Mouse (Mus musculus): ENCODE measurements at regions not wholly inside any gene's neighbourhood (a gene's known extent, or its start where the extent isn't known, plus 50 kb on each side); places are given as distances from the start of the nearest gene placed in this dataset.

DNA sequence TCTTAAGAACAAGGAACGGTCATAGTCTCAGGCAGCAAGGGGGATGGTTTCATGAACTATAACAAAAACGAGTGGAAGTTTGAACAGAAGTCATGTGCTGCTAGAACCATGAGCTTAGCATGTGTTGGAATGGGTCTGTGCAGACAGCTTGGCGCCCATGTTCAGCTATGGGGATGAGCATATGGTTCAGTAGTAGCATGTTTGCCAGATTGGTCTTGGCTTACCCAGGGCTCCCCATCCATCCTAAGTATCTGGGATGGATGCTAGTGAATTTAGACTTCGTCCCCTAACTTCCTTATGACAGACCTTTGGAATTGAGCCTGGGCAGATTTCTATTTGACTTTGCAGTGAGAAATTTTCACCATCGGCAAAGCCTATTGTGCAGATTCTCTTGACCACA is 634.9 kb upstream of the Tmem132c start:
- in situ Hi-C loops (cut with MboI; ENCODE audit: low pct_ligation_motif_present, low pct_unique_long_range_greater_than_20kb, low sequenced_read_pairs) (no loop called here), dilution Hi-C loops (cut with MboI; ENCODE audit: extremely low pct_ligation_motif_present, extremely low pct_unique_long_range_greater_than_20kb, low sequenced_read_pairs) (no loop called here)
- DNase-seq (ENCODE audit: extremely low read depth) = no peak
- TF ChIP-seq UBTF (IDR thresholded peaks at IDR 0.05; ENCODE audit: low read depth, low read length) (no peak), PAX5 (IDR thresholded peaks at IDR 0.05; ENCODE audit: low read length) (no peak), USF1 (IDR thresholded peaks at IDR 0.05; ENCODE audit: low read depth, low read length) (no peak), CHD2 (IDR thresholded peaks at IDR 0.05; ENCODE audit: low read length) (no peak), EP300 (IDR thresholded peaks at IDR 0.05; ENCODE audit: low read length) (no peak), USF2 (conservative IDR thresholded peaks at IDR 0.05; ENCODE audit: low read depth, low read length) (no peak), BHLHE40 (IDR thresholded peaks at IDR 0.05; ENCODE audit: low read depth, low read length) (no peak), JUN (IDR thresholded peaks at IDR 0.05; ENCODE audit: insufficient read depth, low read depth, low read length) (no peak), IRF4 (IDR thresholded peaks at IDR 0.05; ENCODE audit: low read depth, low read length) (no peak), MEF2A (IDR thresholded peaks at IDR 0.05; ENCODE audit: borderline replicate concordance, low read depth, low read length) (no peak)
- Histone ChIP-seq H3K27me3 (replicated peaks) (no peaks in the 10 kb centered on the region), H3K4me1 (ENCODE audit: control insufficient read depth in 1 of 2, insufficient read depth in 2 of 2) (no peaks in the 10 kb centered on the region), H3K36me3 (replicated peaks in 1 of 2; ENCODE audit: control insufficient read depth in 1 of 2, insufficient read depth in 1 of 2, low read length in 1 of 2) (no peaks in the 10 kb centered on the region), H3K27ac (ENCODE audit: insufficient read depth, low read depth) (no peak overlapping the region), H3K4me3 (replicated peaks in 1 of 3; ENCODE audit: low read depth in 2 of 3, low read length in 2 of 3, poor library complexity in 1 of 3) (no peak overlapping the region), H3K4me2 (ENCODE audit: insufficient read depth, low read depth, poor library complexity, severe bottlenecking) (no peak overlapping the region), H3K79me2 (replicated peaks; ENCODE audit: control insufficient read depth, extremely low read depth, insufficient read depth, poor library complexity, severe bottlenecking) (no peaks in the 10 kb centered on the region), H3K9me3 (replicated peaks; ENCODE audit: low read length) (peaks cover 73% of the 10 kb centered on the region), H3K9ac (ENCODE audit: insufficient read depth, low read depth) (no peak overlapping the region)

GRCm38 (mm10) chr5:126612571-126612970 is 629.0 kb upstream of the Tmem132c start:
- no peaks in the 10 kb centered on the region for H3K79me2 ChIP-seq (replicated peaks; ENCODE audit: control insufficient read depth, extremely low read depth, insufficient read depth, poor library complexity, severe bottlenecking)
- no peak overlapping the region for H3K9ac ChIP-seq (ENCODE audit: insufficient read depth, low read depth)
- H3K4me1 ChIP-seq (ENCODE audit: control insufficient read depth in 1 of 2, insufficient read depth in 2 of 2) = no peaks in the 10 kb centered on the region
- no peaks in the 10 kb centered on the region for H3K27me3 ChIP-seq (replicated peaks)
- no peak for DNase-seq (ENCODE audit: extremely low read depth)
- dilution Hi-C loops (cut with MboI; ENCODE audit: extremely low pct_ligation_motif_present, extremely low pct_unique_long_range_greater_than_20kb, low sequenced_read_pairs) (no loop called here), in situ Hi-C loops (cut with MboI; ENCODE audit: low pct_ligation_motif_present, low pct_unique_long_range_greater_than_20kb, low sequenced_read_pairs) (no loop called here)
- no peak overlapping the region for H3K4me3 ChIP-seq (replicated peaks in 1 of 3; ENCODE audit: low read depth in 2 of 3, low read length in 2 of 3, poor library complexity in 1 of 3)
- H3K36me3 ChIP-seq (replicated peaks in 1 of 2; ENCODE audit: control insufficient read depth in 1 of 2, insufficient read depth in 1 of 2, low read length in 1 of 2) = no peaks in the 10 kb centered on the region
- H3K4me2 ChIP-seq (ENCODE audit: insufficient read depth, low read depth, poor library complexity, severe bottlenecking) = no peak overlapping the region
- H3K27ac ChIP-seq (ENCODE audit: insufficient read depth, low read depth) = no peak overlapping the region
- H3K9me3 ChIP-seq (replicated peaks; ENCODE audit: low read length) = peaks cover 64% of the 10 kb centered on the region
- TF ChIP-seq JUN (IDR thresholded peaks at IDR 0.05; ENCODE audit: insufficient read depth, low read depth, low read length) (no peak), USF1 (IDR thresholded peaks at IDR 0.05; ENCODE audit: low read depth, low read length) (no peak), HCFC1 (IDR thresholded peaks at IDR 0.05; ENCODE audit: low read depth, low read length) (no peak), MAX (IDR thresholded peaks at IDR 0.05; ENCODE audit: low read length) (no peak), IRF4 (IDR thresholded peaks at IDR 0.05; ENCODE audit: low read depth, low read length) (no peak), NELFE (IDR thresholded peaks at IDR 0.05; ENCODE audit: low read depth, low read length) (no peak), ELF1 (IDR thresholded peaks at IDR 0.05; ENCODE audit: low read depth, low read length) (no peak), CHD1 (IDR thresholded peaks at IDR 0.05; ENCODE audit: low read depth, low read length) (no peak), USF2 (conservative IDR thresholded peaks at IDR 0.05; ENCODE audit: low read depth, low read length) (no peak), MAZ (IDR thresholded peaks at IDR 0.05; ENCODE audit: low read depth, low read length) (no peak), TCF12 (IDR thresholded peaks at IDR 0.05; ENCODE audit: low read depth, low read length) (no peak), SMC3 (IDR thresholded peaks at IDR 0.05; ENCODE audit: low read depth, low read length) (no peak), E2F4 (IDR thresholded peaks at IDR 0.05; ENCODE audit: insufficient replicate concordance, low read depth, low read length) (no peak)

All from CH12.LX (cell line).